Mouse (Mus musculus) inflammation-experienced regulatory T-cells, adult 6 months (primary cell): Measurements from ENCODE around the gene Clint1. TPM values are rescaled to one million over a fixed set of nuclear protein-coding genes. Genes with fewer than 3 reads are reported as not detected.
A peak's percentile ranks its signal among the peaks of the same experiment; 100 is the strongest.
"Not testable (repeated sequence)": the region's sequence is repeated elsewhere in the genome, so short reads cannot be mapped to it uniquely, and the experiment has no call there.

Source experiments
- ATAC-seq: one replicate; pipeline ENCODE4 v1.8.0; 2017
- polyA plus RNA-seq, 3 experiments: library from polyadenylated mRNA; unstranded; fragments of 100-300 nt; shearing (Covaris generic); gene quantifications; one replicate each; pipeline ENCODE4 v1.2.1; 2017

Gene Clint1
- polyA plus RNA-seq, 3 experiments from 2014 or later, result 36.9 to 52.5 (median 45.6) TPM

DNA sequence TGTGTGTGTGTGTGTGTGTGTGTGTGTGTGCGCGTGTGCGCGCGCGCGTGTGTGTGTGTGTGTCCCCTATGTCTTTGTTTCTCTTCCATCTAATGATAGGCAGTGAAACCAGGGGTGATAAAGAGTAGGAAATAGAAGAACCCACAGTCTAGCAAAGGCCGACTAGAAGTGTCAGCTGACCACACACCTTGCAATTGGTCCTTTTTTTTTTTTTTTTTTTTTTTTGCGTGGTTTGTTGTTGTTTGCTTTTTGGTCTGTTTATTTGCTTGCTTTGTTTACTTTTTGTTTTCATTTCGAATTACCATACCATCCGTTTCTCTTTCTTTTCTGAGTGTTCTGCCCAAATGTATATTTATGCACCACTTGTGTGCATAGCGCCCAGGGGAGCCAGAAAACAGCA lies 3.6 kb upstream of the Clint1 start:
- no peak for ATAC-seq

DNA sequence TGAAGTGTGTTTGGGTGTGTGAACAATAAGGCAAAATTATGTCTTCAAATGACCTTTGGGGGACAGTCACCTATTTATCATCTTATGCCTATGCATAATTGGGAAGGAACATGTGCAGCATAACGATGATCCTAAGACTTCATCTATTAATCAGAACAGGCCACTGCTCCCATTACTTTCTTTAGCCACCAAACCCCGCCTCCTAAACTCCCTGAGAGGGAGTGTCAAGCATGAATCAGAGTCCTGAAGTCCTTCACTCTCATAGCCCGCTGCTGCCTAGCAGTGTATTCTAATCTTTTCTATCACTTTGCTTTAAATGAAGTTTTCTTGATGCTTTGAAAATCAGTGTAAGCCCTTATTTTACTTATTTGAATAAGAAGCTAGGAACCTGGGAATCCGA lies 2.6 kb upstream of the Clint1 start:
- no peak for ATAC-seq

DNA sequence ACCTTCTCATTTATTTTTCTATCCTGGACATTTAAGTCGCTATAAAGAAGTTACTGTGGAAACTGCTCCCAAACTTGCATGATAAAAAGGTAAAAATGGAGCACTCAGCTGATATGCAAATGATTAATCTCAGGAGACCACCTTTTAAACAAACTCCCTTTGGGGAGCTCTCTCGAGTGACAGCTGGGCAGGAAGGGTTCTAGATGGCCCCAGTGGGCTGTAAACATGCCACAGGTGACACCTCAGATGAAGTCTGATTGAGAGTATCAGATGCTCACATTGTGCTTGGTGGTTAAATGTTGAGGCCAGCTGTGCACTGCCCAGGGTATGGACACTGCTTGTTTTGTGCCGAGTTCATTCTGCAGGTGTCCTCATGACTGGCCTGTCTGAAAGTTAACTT lies 2.0 kb upstream of the Clint1 start:
- no peak for ATAC-seq

- no peak for ATAC-seq
Observed at GRCm38 (mm10) chr11:45850317-45850716, 1.5 kb upstream of the Clint1 start.

DNA sequence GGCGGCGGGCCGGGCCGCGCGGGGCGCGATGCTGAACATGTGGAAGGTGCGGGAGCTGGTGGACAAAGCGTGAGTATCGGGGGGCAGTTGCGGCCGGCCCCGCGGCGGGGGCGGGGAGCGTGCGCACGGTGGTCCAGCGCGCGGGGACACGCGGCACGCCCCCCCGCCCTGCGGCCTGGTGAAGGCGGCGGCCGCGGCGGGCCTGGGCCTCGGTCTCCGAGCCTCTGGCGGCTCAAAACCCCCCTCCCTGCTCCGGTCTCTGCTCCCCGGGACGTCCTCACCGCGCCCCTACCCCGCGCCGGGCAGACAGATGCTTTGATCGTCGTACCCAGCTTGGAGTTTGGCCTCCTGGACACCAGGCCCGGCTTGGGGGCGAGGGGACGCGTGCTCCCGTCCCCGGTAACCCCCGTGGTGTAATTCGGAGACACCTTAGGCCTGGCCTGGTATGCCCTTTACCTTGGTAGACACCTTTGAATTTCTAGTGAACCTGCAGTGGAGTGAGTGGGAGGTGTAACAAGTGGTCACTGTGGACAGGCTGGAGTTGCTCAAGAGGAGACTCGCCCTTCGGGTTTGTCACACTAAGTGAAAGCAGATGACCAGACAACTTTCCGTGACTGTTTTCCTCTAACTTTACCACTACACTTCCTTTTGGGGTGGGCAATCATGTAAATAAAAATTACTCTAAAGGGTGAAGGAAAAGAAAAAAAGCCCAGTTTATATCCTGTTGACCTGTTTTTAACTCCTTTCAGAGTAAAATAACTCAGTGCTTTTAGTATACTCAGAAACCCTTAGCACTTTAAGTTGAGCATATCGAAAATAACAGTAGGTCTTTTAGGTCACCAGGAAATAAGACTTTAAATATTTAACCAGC lies 508 bp downstream of the Clint1 start:
- ATAC-seq, result peak; percentile 22

GRCm38 (mm10) chr11:45852995-45853317 lies 1.1 kb downstream of the Clint1 start:
- peak; percentile 72 for ATAC-seq

DNA sequence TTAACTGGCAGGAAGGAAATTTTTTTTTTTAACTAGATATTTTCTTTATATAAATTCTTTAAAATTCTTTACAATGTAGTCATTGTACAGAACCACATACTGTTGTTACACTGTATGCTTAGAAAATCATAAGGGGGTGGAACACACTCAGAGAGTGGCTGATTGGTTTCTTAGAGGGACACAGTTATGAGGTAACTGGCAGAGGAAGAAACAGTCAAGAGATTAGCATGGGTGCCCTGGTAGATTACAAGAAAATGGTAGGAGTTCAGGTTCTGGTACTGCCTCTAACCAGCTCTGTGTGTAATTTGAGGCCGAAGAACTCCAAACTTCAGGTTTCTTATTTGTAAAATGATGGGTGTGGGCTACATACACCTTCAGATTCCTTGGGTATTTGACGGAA lies 2.1 kb downstream of the Clint1 start:
- ATAC-seq, result no peak

GRCm38 (mm10) chr11:45854381-45854780 lies 2.5 kb downstream of the Clint1 start:
- ATAC-seq, result no peak

DNA sequence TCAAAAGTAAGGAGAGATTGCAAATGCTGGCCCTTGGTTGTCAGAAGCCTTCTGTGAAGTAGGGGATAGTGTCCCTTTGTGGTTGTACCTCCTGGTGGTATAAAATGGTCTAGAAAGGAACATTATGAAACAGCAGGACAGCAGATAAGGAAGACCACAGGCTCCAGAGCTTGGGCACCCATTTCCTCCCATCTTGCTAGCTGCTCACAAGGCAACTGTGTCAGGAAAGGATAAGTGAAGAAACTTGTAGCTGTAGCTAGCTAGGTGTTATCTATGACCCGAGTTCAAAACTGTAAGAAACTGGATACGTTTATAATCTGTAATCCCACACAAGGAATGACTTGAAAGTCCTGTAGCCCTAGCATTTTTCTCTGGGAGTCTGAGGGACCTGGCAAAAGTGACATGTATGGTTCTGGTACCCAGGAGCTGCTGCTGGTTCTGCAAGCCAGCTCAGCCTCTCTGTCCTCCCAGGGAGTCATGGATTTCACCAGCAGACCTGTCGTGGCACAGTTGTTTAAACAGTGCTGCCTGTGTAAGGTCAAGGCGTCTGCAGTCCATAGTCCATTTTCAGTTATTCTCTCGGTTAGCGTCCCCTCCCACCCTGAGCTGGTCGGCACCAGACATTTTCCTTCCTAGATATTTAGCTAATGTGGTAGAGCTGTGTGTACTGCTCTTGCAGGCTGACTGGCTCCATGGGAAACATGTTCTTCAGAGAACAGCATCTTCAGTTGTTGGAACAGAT lies 3.7 kb downstream of the Clint1 start:
- no peak for ATAC-seq

GRCm38 (mm10) chr11:45856149-45856516 lies 4.3 kb downstream of the Clint1 start:
- ATAC-seq, result no peak

DNA sequence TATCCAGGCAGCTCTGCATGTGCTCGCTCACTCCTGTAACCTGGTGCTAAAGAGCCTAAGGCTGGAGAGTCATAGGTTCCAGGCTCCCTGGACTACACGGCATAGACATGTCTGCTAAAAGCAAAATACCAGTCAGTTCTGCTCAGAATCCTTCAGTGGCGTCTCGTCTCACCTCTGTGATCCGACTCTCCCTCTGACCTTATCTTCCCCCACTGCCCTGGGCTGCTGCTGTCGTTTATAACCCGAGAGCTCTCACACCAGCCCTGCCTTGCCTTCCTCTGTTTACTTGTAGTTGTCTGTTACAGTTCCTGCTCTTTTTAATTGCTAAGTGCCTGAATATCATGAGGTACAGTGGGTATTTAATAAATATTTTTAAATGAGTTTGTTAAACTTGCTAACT lies 9.5 kb downstream of the Clint1 start:
- ATAC-seq, result no peak

- no peak for ATAC-seq
Observed at GRCm38 (mm10) chr11:45864409-45864808, 12.6 kb downstream of the Clint1 start.

DNA sequence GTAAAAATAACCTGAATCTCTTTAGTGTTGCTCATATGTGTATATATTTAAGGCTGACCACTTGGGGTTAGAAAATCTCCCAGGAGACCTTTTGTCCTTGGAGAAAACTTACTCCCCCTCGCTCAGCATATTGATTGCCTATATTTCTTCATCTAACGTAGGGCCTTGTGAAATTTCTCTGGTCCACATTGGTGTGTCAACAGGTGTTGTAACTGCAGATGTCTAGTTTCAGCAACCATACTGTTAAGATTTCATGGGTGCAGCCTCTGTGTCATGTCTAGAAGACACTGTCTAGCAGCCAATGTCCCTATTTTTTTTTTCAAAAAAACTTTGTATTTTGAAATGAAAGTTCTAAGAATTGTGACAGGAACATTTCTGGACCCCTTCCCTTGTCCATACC lies 14.0 kb downstream of the Clint1 start:
- no peak for ATAC-seq

- ATAC-seq, result no peak
Observed at GRCm38 (mm10) chr11:45866534-45866933, 14.7 kb downstream of the Clint1 start.

DNA sequence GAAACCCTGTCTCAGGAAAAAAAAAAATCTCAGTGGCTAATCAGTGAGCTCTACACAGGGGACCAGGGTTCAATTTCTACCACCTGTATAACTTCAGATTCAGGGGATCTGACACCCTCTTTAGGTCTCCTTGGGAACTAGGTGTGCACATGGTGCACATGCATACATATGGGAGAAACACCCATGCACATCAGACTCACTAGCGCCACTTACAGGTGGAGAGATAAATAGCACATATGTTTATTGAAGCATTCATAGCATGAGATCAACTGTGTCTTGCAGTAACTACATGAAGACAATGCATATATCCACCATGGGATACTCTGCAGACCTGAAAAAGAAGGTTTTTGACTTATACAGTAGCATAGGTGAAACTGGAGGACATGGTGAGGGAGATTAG lies 21.8 kb downstream of the Clint1 start:
- no peak for ATAC-seq

- ATAC-seq, result no peak
Observed at GRCm38 (mm10) chr11:45874251-45874650, 22.4 kb downstream of the Clint1 start.

GRCm38 (mm10) chr11:45875351-45875935 lies 23.6 kb downstream of the Clint1 start:
- peak; percentile 54 for ATAC-seq

DNA sequence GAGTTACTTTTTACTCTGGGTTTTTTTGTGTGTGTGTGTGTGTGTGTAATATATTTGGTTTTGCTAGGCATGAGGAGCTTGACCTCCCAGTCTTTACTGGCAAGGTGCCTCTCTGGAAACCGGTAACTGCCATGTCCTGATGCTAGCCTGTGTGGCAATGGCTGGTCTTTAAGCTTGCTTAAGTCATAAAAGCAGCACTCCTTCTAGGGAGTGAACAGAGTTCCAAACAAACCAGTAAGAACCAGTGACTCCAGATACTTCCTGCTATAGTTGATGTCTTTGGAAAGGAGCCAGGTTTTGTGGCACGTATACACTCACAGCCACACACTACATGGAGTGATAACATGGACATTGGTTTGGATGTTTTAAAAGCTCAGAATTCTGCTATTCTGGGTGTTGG lies 24.2 kb downstream of the Clint1 start:
- ATAC-seq, result no peak

DNA sequence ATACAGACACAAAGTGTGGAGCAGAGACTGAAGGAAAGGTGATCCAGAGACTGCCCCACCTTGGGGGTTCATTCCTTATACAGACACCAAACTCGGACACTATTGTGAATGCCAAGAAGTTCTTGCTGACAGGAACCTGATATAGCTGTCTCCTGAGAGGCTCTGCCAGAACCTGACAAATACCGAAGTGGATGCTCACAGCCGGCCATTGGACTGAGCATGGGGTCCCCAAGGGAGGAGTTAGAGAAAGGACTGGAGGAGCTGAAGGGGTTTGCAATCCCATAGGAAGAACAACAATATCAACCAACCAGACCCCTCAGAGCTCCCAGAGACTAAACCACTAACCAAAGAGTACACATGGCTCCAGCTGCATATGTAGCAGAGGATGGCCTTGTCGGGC lies 27.5 kb downstream of the Clint1 start:
- ATAC-seq, result not testable (repeated sequence)

- no peak for ATAC-seq
Observed at GRCm38 (mm10) chr11:45881026-45881682, 29.3 kb downstream of the Clint1 start.

- ATAC-seq, result no peak
Observed at GRCm38 (mm10) chr11:45881683-45882068, 29.8 kb downstream of the Clint1 start.

DNA sequence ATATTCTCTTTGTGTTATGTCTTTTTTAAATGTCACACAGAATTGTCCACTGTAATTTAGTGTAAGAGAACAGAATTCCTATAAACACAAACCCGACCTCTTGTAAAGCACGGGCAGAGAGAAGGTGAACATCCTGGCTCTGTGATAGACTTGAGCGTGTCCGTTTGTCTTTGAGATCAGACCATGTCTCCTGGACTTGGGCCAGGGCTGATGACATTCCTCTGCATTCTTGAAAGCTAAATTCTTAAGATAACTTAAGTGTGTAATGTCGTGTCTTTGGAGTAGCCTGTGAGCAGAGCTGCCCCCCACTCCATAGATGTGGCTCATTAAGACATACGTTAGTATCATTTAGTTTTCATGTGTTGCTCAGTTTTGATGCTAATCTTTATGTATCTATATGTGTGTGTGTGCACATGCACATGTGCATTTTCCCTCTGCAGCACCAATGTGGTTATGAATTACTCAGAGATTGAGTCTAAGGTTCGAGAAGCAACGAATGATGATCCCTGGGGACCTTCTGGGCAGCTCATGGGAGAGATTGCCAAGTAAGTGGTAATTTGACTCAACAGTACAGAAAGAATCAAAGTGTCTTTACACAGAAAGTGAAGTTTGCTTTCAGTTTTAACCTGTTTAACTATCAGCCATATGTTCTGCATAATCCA lies 31.6 kb downstream of the Clint1 start:
- ATAC-seq, result peak; percentile 35

DNA sequence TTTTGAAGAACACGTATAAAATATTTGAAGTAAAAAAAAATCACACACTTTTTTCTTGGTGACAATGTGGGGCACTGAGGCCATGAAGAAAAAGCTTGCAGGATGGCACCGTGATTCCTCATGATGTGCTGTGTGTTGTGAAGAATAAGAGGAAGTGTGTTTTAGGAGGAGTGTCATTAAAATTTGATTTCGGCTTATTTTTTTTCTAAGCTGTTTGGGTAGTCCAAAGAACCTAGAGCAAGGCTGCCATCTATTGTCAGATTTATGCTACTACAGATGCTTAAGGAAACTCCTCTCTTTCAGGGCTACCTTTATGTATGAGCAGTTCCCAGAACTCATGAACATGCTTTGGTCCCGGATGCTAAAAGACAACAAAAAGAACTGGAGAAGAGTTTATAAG lies 32.2 kb downstream of the Clint1 start:
- ATAC-seq, result peak; percentile 75
